Mouse (Mus musculus) cortical plate, adult 2 months (tissue): ENCODE data around the gene Mgat5.

ENCODE experiments used
- CTCF ChIP-seq: fragments of 200-500 bp; IDR thresholded peaks from 2 replicates; pipeline ENCODE4 v1.5.1; 2011; ENCODE audit warnings: mild to moderate bottlenecking, control low read depth, low read length; ENCODE audit not compliant: insufficient read depth; ENCODE audit errors: extremely low read depth
- POLR2A ChIP-seq: fragments of 200-500 bp; IDR thresholded peaks from 2 replicates; pipeline ENCODE4 v1.6.1; 2011; ENCODE audit warnings: mild to moderate bottlenecking, low read length, control low read depth; ENCODE audit not compliant: insufficient read depth; ENCODE audit errors: extremely low read depth

DNA sequence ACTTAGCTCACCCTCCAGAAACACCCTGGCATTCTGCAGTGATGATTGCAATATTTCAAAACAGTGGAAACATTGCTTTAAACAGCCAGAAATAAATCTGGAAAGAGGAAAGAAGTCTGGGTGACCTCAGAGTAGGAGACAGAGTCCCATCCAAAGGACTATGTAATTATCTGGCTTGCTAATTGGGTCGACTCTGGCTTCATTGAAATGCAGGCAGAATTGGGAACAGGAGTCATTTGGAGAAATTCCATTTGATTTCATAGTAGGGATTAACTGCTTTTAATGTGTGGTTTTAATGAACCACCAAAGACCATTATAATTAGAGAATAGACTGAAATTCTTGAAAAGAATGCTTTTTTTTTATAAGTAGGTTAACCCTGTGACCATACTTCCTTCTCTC is 212.2 kb downstream of the Mgat5 start:
- TF ChIP-seq POLR2A = no peak
- TF ChIP-seq CTCF = no peak
